ENCODE assay signal across 18 mouse cellular contexts in genomic region chr2:64451614-64452317, GRCm38 (mm10).
A peak's percentile ranks its signal among the peaks of the same experiment; 100 is the strongest.
DNase-seq lines count a peak whose midpoint lies in the region; ATAC-seq and TF ChIP-seq lines count a peak whose summit lies in the region.
"Had no signal": no experiment of that assay in that cellular context is flagged by ENCODE, and none has a peak within 500 bp of the region (broad histone marks: within the 10 kb centered on the region; RNA-seq: fewer than 3 reads in every experiment).

No protein-coding gene starts in this region.

- no peak overlapping the region; the same call in 1 of the 2 replicates for H3K27ac ChIP-seq in forebrain, embryonic 13.5 days
- no peak overlapping the region for H3K27ac ChIP-seq in forebrain, postnatal 0 days (ENCODE audit: low read depth, low read length)
- no peak overlapping the region for H3K27ac ChIP-seq in hindbrain, embryonic 11.5 days (ENCODE audit: low read depth, low read length)
- H3K27ac ChIP-seq: embryonic facial prominence, embryonic 15.5 days; limb, embryonic 15.5 days had no signal

- no peaks in the 10 kb centered on the region for H3K9me3 ChIP-seq in forebrain, embryonic 13.5 days (replicated peaks)
- no peaks in the 10 kb centered on the region for H3K9me3 ChIP-seq in forebrain, postnatal 0 days (ENCODE audit: low read length)
- H3K9me3 ChIP-seq in hindbrain, embryonic 11.5 days (ENCODE audit: control insufficient read depth, low read length), result no peaks in the 10 kb centered on the region
- H3K9me3 ChIP-seq: embryonic facial prominence, embryonic 15.5 days; limb, embryonic 15.5 days had no signal

- H3K27me3 ChIP-seq in forebrain, embryonic 13.5 days, result peaks cover 4% of the 10 kb centered on the region; the same call in 1 of the 2 replicates
- no peaks in the 10 kb centered on the region for H3K27me3 ChIP-seq in forebrain, postnatal 0 days (ENCODE audit: insufficient read depth, low read length)
- H3K27me3 ChIP-seq in hindbrain, embryonic 11.5 days (ENCODE audit: control insufficient read depth, insufficient read depth, low read length), result no peaks in the 10 kb centered on the region
- H3K27me3 ChIP-seq: embryonic facial prominence, embryonic 15.5 days; limb, embryonic 15.5 days had no signal

- no peak overlapping the region for H3K9ac ChIP-seq in forebrain, embryonic 13.5 days
- H3K9ac ChIP-seq in forebrain, postnatal 0 days, result no peak overlapping the region
- no peak overlapping the region for H3K9ac ChIP-seq in hindbrain, embryonic 11.5 days (ENCODE audit: low read depth, low read length)
- H3K9ac ChIP-seq: embryonic facial prominence, embryonic 15.5 days; limb, embryonic 15.5 days had no signal

- no peaks in the 10 kb centered on the region for H3K36me3 ChIP-seq in forebrain, embryonic 13.5 days (ENCODE audit: poor library complexity, severe bottlenecking)
- no peaks in the 10 kb centered on the region for H3K36me3 ChIP-seq in forebrain, postnatal 0 days (ENCODE audit: insufficient read depth)
- H3K36me3 ChIP-seq in hindbrain, embryonic 11.5 days (ENCODE audit: control insufficient read depth, insufficient read depth, low read length), result no peaks in the 10 kb centered on the region
- H3K36me3 ChIP-seq: embryonic facial prominence, embryonic 15.5 days; limb, embryonic 15.5 days had no signal

- TF ChIP-seq POLR2A in brain, embryonic 14.5 days (IDR thresholded peaks at IDR 0.05; ENCODE audit: borderline replicate concordance, extremely low read depth, insufficient read depth, insufficient read length, poor library complexity, severe bottlenecking), result no peak

- H3K4me1 ChIP-seq in forebrain, embryonic 13.5 days, result peaks cover 14% of the 10 kb centered on the region
- no peaks in the 10 kb centered on the region for H3K4me1 ChIP-seq in forebrain, postnatal 0 days (ENCODE audit: insufficient read depth)
- H3K4me1 ChIP-seq in hindbrain, embryonic 11.5 days (replicated peaks; ENCODE audit: control insufficient read depth, insufficient read depth, low read length), result no peaks in the 10 kb centered on the region
- H3K4me1 ChIP-seq: embryonic facial prominence, embryonic 15.5 days; limb, embryonic 15.5 days had no signal

- ATAC-seq in forebrain, embryonic 13.5 days, result 0 out of 2 replicates have a peak, but pooled peaks have one; percentile 16
- no peak for ATAC-seq in forebrain, postnatal 0 days
- peak; percentile 97 for ATAC-seq in hindbrain, embryonic 11.5 days (ENCODE audit: low FRiP score)

- no peak overlapping the region for H3K4me2 ChIP-seq in forebrain, embryonic 13.5 days
- H3K4me2 ChIP-seq in forebrain, postnatal 0 days (ENCODE audit: low read depth), result no peak overlapping the region
- H3K4me2 ChIP-seq in hindbrain, embryonic 11.5 days (replicated peaks; ENCODE audit: low read depth, low read length), result no peak overlapping the region
- H3K4me2 ChIP-seq: embryonic facial prominence, embryonic 15.5 days; heart, embryonic 11.5 days; limb, embryonic 15.5 days had no signal

- no peak overlapping the region for H3K4me3 ChIP-seq in forebrain, embryonic 13.5 days
- no peak overlapping the region for H3K4me3 ChIP-seq in forebrain, postnatal 0 days (ENCODE audit: low read depth, low read length)
- H3K4me3 ChIP-seq in hindbrain, embryonic 11.5 days (ENCODE audit: low read depth, low read length), result no peak overlapping the region
- H3K4me3 ChIP-seq: embryonic facial prominence, embryonic 15.5 days; limb, embryonic 15.5 days had no signal

- WGBS in forebrain, embryonic 13.5 days, result 77% methylated on average over 12 of the region's 12 CpGs
- 73% methylated on average over 12 of the region's 12 CpGs for WGBS in forebrain, postnatal 0 days
- 58% methylated on average over 12 of the region's 12 CpGs for WGBS in hindbrain, embryonic 11.5 days

- TF ChIP-seq CTCF in forebrain, postnatal 0 days (IDR thresholded peaks at IDR 0.05; ENCODE audit: low read depth), result no peak
- no peak for TF ChIP-seq CTCF in brain, embryonic 14.5 days (IDR thresholded peaks at IDR 0.05; ENCODE audit: borderline replicate concordance, extremely low read depth, insufficient read depth, insufficient read length)

- no peak for DNase-seq in forebrain, postnatal 0 days
- peak; percentile 44 for DNase-seq in brain, embryonic 14.5 days (ENCODE audit: low read depth)
- DNase-seq in hindbrain, embryonic 11.5 days (ENCODE audit: low spot score), result peak; percentile 64
- DNase-seq in neural tube, embryonic 10.5 days (ENCODE audit: extremely low spot score, low spot score), result peak; percentile 36
- no peak for DNase-seq in lung, postnatal 14 days
- no peak for DNase-seq in frontal cortex, postnatal 10 days (ENCODE audit: low spot score in 2 of 2)
- DNase-seq: adrenal gland, postnatal 14 days; B cell, adult 2 months; cerebellum, adult 18-20 months; cerebellum, postnatal 36 days; gastrocnemius, postnatal 10 days; heart, postnatal 14 days; spleen, adult 18-20 months; thymus, adult 18-20 months had no signal

Comparison
In these comparisons a context has a peak if more than half of its experiments do, and no peak if none do; other contexts are left out.
1. DNase-seq: peak in brain, embryonic 14.5 days (single experiment), hindbrain, embryonic 11.5 days (single experiment) and neural tube, embryonic 10.5 days (single experiment); none in forebrain, postnatal 0 days (single experiment), lung, postnatal 14 days (single experiment) and frontal cortex, postnatal 10 days (0 of 2).